Mouse (Mus musculus) kidney, postnatal 25 days (tissue): Measurements from ENCODE around the gene Pax3.

Experiments
- DNase-seq, 2 experiments: peaks; one replicate each; pipeline ENCODE4 v3.0.0; 2021; ENCODE audit warnings: mixed read lengths in 2 of 2

Gene Pax3

DNA sequence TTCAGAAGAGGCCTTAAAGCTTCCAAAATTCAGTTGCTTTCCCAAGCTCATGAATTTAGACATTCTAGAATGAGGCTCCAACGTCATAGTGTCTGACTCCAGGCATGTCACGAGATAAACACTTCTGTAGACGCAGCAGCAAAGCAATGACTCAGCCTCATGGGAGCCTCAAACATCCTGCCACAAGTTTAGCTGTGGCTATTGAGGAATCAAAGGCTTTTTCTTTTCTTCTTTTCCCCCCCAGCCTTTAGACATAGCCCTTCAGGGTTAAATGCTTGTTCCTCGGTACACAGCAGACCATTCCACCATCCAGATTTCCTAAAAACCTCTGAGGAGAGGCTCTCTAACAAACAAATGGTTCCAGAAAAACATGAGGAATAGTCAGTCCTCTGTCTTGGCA is 139.0 kb downstream of the Pax3 start:
- DNase-seq, result no peak

GRCm38 (mm10) chr1:78053677-78054076 is 143.3 kb downstream of the Pax3 start:
- DNase-seq, result no peak
